22 mouse cellular contexts compared by ENCODE assay signal in the genomic region with DNA sequence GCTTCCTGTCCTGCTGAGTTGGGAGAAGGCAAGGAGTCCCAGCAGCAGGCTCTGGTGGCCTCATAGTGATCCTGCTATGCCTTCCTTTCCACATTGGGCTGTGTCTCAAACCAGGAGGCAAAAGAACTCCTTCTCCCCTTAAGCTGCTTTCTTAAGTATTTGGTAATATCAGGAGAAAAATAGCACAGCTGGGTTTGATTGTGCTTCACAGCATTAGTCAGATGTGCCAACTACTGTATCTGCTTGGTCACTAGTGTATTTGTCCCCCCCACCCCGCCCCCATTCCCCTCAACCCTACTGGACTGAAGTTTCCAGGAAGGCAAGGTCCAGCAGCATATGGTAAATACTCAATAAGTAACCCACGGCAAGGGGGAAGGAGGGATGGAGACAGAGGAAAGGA.
"Had no signal": no experiment of that assay in that cellular context is flagged by ENCODE, and none has a peak within 500 bp of the region (broad histone marks: within the 10 kb centered on the region; RNA-seq: fewer than 3 reads in every experiment).

No protein-coding gene starts in this region.

- H3K27ac ChIP-seq: heart, embryonic 10.5 days; hindbrain, embryonic 12.5 days; hindbrain, embryonic 14.5 days; intestine, embryonic 15.5 days; layer of hippocampus, adult 2 months; left cerebral cortex, adult 2 months; limb, embryonic 13.5 days; limb, embryonic 15.5 days; liver, embryonic 12.5 days; liver, embryonic 14.5 days had no signal

- DNase-seq: gastrocnemius, postnatal 14 days; gastrocnemius, postnatal 36 days; heart, adult 18-20 months; heart, postnatal 10 days; heart, postnatal 4 days; kidney, adult 18-20 months; kidney, adult 8-10 months; kidney, postnatal 10 days; kidney, postnatal 25 days; kidney, postnatal 4 days; left cerebral cortex, postnatal 4 days had no signal

- H3K4me3 ChIP-seq: heart, embryonic 10.5 days; heart, embryonic 12.5 days; hindbrain, embryonic 12.5 days; intestine, embryonic 15.5 days; layer of hippocampus, adult 2 months; left cerebral cortex, adult 2 months; limb, embryonic 13.5 days; limb, embryonic 15.5 days; liver, embryonic 12.5 days had no signal

- H3K4me1 ChIP-seq: intestine, embryonic 15.5 days; limb, embryonic 13.5 days; limb, embryonic 15.5 days; liver, embryonic 12.5 days had no signal
